Mouse (Mus musculus): ENCODE measurements around the gene Gstk1.

The Gstk1 gene

DNA sequence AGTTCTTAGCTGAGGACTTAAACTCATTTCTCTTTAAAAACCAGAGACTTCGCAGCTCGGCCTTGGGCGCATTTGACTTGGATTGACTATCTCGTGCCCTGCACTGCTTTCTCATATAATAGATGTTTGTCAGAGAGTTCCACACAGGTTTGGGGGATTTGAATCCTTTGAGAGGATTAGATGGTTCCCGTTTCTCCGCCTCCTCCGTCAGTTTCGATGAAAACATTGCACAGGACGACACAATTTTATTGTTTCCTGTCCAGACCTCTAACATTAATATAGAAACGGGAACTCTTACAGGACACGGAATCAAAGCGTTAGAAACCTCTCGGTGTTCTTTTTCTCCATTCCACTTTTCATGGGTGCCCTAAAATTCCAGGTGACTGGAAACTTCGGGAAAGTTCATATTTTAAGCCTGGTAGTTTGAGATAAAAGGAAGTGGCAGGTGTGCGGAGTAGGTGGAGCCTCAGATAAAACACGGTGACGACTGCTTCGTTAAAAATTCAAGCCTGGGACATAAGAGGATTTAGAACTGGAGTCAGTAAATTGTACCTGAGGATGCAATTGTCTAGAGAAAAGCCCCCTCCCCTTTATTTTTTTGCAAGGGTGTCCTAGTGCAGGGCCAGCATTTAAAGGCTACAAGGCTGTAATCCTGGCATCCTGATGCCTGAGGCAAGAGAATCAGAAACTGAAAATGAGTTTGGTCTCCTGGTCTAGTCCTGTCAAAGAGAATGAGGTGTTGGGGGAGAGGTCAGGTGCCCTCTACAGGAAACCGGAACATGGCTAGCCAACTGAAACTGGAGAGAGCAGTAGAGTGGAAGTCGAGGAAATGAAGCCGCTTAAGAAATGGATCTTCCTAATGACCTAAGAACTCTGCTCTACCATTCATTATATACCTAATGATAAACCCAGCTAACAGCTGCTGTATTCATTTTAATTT, 19.9 kb downstream of the Gstk1 start:
- DNase-seq (ENCODE audit: low spot score in 2 of 2), result peak; percentile 28 to 32

GRCm38 (mm10) chr6:42270817-42271216, 25.1 kb downstream of the Gstk1 start:
- no peak for DNase-seq (ENCODE audit: low spot score in 2 of 2)

- no peak for DNase-seq (ENCODE audit: low spot score in 2 of 2)
These were observed 30.4 kb downstream of the Gstk1 start for GRCm38 (mm10) chr6:42276151-42276550.

DNA sequence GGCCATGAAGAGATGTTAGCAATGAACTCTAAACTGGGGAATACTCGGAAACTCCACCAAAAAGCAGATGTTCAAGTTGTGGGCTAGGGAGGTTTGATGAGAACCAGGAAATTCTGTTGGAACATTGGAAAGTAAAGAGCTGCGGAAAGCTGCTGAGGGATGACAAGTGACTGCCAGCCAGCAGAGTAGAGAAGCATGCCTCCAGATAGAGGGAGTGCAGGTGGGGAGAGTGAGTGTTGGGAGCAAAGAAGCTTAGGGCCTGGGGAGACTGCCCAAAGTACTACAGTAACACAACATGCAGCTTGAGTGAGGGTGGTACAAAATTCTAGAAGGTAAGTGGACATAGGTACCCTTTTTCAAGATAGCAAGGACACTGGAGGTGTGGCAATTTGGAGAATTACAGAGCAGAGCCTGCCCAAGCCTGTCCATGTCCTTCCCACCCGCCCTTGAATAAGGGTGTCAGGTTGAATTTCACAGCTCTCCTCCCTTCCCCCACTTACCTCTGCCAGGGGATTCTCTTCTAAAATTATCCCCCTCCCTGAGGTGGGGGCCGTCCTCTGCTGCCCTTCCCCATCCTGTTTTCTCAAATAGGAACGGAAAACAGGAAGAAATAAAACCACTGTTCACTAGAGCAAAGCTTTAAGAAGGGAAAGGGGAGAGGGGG, 37.3 kb downstream of the Gstk1 start:
- no peak for DNase-seq (ENCODE audit: low spot score in 2 of 2)

DNA sequence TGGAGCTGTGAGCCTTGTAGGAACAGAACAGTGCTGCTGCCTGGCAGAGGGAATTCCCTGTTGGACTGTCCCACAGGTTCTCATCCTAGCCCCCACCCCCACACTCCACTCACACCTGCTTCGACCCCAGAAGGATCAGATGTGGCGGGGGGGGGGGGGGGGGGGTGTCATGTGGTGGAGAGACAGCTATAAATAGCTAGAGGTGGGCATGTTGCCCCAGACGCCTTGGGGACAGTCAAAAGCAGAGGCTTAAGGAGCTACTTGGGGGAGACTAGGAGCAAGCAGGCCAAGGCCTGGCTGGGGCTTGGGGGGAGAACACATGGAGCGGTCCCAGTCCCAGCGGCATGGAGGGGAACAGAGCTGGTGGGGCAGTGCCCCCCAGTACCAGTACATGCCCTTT, 40.7 kb downstream of the Gstk1 start, which contains the start of gene Clcn1:
TSS of gene Clcn1 (plus strand) at position 238 of the 400 bp plus-strand sequence.
- no peak for DNase-seq (ENCODE audit: low spot score in 2 of 2)

GRCm38 (mm10) chr6:42287562-42287961, 41.8 kb downstream of the Gstk1 start:
- DNase-seq (ENCODE audit: low spot score in 2 of 2), result no peak

DNA sequence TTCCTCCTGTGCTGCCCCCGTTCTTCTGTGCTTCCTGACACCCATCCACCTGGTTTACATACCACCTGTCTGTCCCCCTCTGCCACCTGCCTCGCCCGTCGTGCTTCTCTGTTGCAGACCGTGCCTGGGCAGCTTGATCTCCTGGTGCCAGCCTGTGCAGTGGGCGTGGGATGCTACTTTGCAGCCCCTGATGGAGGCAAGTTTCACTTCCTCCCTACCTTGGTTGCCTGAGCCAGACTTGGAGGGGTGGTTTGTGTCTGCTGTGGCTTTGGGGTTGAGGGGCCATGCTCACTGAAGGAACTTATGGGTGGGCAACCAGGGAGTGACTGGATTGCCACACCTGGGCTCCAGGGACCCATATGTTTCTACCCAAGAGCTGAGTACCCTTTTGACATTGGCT, 47.6 kb downstream of the Gstk1 start:
- peak in 1 of 2 experiments; percentile 46 for DNase-seq (ENCODE audit: low spot score in 2 of 2)

GRCm38 (mm10) chr6:42295549-42296094, 49.9 kb downstream of the Gstk1 start:
- no peak for DNase-seq (ENCODE audit: low spot score in 2 of 2)

- DNase-seq (ENCODE audit: low spot score in 2 of 2), result no peak
These were observed 53.6 kb downstream of the Gstk1 start for GRCm38 (mm10) chr6:42299362-42299761.

Data from spleen, postnatal 10 days (tissue).